Mouse (Mus musculus) lung, adult 2 months (tissue): ENCODE data around the gene Uba52. TPM values are rescaled to one million over a fixed set of nuclear protein-coding genes. Genes with fewer than 3 reads are reported as not detected.

ENCODE experiments used
- DNase-seq: peaks from one replicate; pipeline ENCODE4 v3.0.0; 2022
- H3K4me1 ChIP-seq: fragments of 200-500 bp; 2 replicates; pipeline ENCODE4 v1.6.1; 2011; ENCODE audit warnings: low read length; ENCODE audit not compliant: control insufficient read depth, insufficient read depth
- H3K4me3 ChIP-seq: fragments of 200-500 bp; replicated peaks from 2 replicates; pipeline ENCODE3; 2011; ENCODE audit warnings: low read depth, mild to moderate bottlenecking, control low read depth, low read length; ENCODE audit errors: extremely low read depth
- CTCF ChIP-seq: fragments of 200-500 bp; IDR thresholded peaks from 2 replicates; pipeline ENCODE4 v1.5.1; 2011; ENCODE audit warnings: mild to moderate bottlenecking, low read length, control low read depth; ENCODE audit not compliant: insufficient read depth
- POLR2A ChIP-seq: fragments of 200-500 bp; IDR thresholded peaks from 2 replicates; pipeline ENCODE4 v1.6.1; 2011; ENCODE audit warnings: low read depth, mild to moderate bottlenecking, control low read depth, low read length, borderline replicate concordance; ENCODE audit errors: extremely low read depth
- WGBS: fragments of 180-500 bp; shearing (Covaris S2); methylation state at CpG from one replicate; pipeline ENCODE4 v1.1.7; 2018; 5-methylcytosine and 5-hydroxymethylcytosine counted together
- polyA plus RNA-seq: library from polyadenylated mRNA; depleted of rRNA; stranded (reverse); fragments of >200 nt; gene quantifications from 2 replicates; pipeline ENCODE4 v1.2.3, GENCODE M21; 2012

Gene Uba52
- polyA plus RNA-seq, 1 experiment: 370 TPM

GRCm38 (mm10) chr8:70504851-70505250 lies 5.8 kb downstream of the Uba52 start:
- Histone ChIP-seq H3K4me1 (peaks cover 17% of the 10 kb centered on the region), H3K4me3 (no peak overlapping the region)
- whole genome bisulfite sequencing: 78% methylated on average over 3 of the region's 3 CpGs
- peak; percentile 78 for DNase-seq
- no peak for TF ChIP-seq POLR2A
- peak; percentile 81 for TF ChIP-seq CTCF

- DNase-seq: peak; percentile 39
- WGBS: 66% methylated on average over 16 of the region's 16 CpGs
- Histone ChIP-seq H3K4me3 (no peak overlapping the region), H3K4me1 (peaks cover 17% of the 10 kb centered on the region)
- no peak for TF ChIP-seq CTCF
- TF ChIP-seq POLR2A: no peak
These were observed 6.3 kb downstream of the Uba52 start for GRCm38 (mm10) chr8:70504291-70504716.

- TF ChIP-seq POLR2A (no peak), CTCF (peak; percentile 47)
- DNase-seq: peak; percentile 59
- no peak overlapping the region for H3K4me3 ChIP-seq
- 19% methylated on average over 46 of the region's 46 CpGs for WGBS
- peaks cover 11% of the 10 kb centered on the region for H3K4me1 ChIP-seq
These were observed 7.4 kb downstream of the Uba52 start for GRCm38 (mm10) chr8:70503062-70503750.

GRCm38 (mm10) chr8:70502540-70502939 lies 8.1 kb downstream of the Uba52 start:
- WGBS: 56% methylated on average over 12 of the region's 12 CpGs
- Histone ChIP-seq H3K4me3 (no peak overlapping the region), H3K4me1 (peaks cover 11% of the 10 kb centered on the region)
- DNase-seq: no peak
- TF ChIP-seq POLR2A: no peak
- no peak for TF ChIP-seq CTCF

GRCm38 (mm10) chr8:70501820-70502529 lies 8.6 kb downstream of the Uba52 start:
- 29% methylated on average over 23 of the region's 23 CpGs for WGBS
- TF ChIP-seq CTCF (no peak), POLR2A (no peak)
- peaks cover 11% of the 10 kb centered on the region for H3K4me1 ChIP-seq
- DNase-seq: no peak
- no peak overlapping the region for H3K4me3 ChIP-seq

- Histone ChIP-seq H3K4me3 (no peak overlapping the region), H3K4me1 (peaks cover 4% of the 10 kb centered on the region; the same call in 1 of the 2 replicates)
These were observed 10.0 kb downstream of the Uba52 start for GRCm38 (mm10) chr8:70500386-70501301.

GRCm38 (mm10) chr8:70495771-70496062 lies 14.9 kb downstream of the Uba52 start:
- WGBS: 35% methylated on average over 12 of the region's 12 CpGs
- H3K4me3 ChIP-seq: no peak overlapping the region

More at GRCm38 (mm10) chr8:70500386-70501301, 10.0 kb downstream of the Uba52 start:
- DNase-seq: peak; percentile 37
- WGBS: 15% methylated on average over 39 of the region's 39 CpGs
- TF ChIP-seq CTCF (no peak), POLR2A (no peak)

GRCm38 (mm10) chr8:70495001-70495770 lies 15.4 kb downstream of the Uba52 start:
- no peak overlapping the region for H3K4me3 ChIP-seq
- no peak for DNase-seq
- WGBS: 21% methylated on average over 21 of the region's 21 CpGs

More at GRCm38 (mm10) chr8:70495771-70496062, 14.9 kb downstream of the Uba52 start:
- H3K4me1 ChIP-seq: peaks cover 2% of the 10 kb centered on the region; the same call in 1 of the 2 replicates
- DNase-seq: no peak
- no peak for TF ChIP-seq CTCF
- no peak for TF ChIP-seq POLR2A

More at GRCm38 (mm10) chr8:70495001-70495770, 15.4 kb downstream of the Uba52 start:
- peaks cover 2% of the 10 kb centered on the region; the same call in 1 of the 2 replicates for H3K4me1 ChIP-seq
- TF ChIP-seq POLR2A (no peak), CTCF (no peak)
